Mouse (Mus musculus): ENCODE measurements at regions not wholly inside any gene's neighbourhood (a gene's known extent, or its start where the extent isn't known, plus 50 kb on each side); places are given as distances from the start of the nearest gene placed in this dataset.

- TF ChIP-seq CTCF (IDR thresholded peaks at IDR 0.05; ENCODE audit: low read depth) (peak; percentile 46), EP300 (IDR thresholded peaks at IDR 0.05; ENCODE audit: low read depth) (no peak)
Observed at GRCm38 (mm10) chr13:6469446-6470227, 78.3 kb upstream of the Pitrm1 start.
